Mouse (Mus musculus) kidney, postnatal 0 days (tissue): Measurements from ENCODE around the gene AL731706.1. TPM values are rescaled to one million over a fixed set of nuclear protein-coding genes. Genes with fewer than 3 reads are reported as not detected.

Source experiments
- ATAC-seq: fragments of 200-750 bp; cut with Nextera tagmentation; replicated peaks from 2 replicates; pipeline ENCODE4 v1.8.0; 2017; ENCODE audit warnings: low read depth, moderate number of reproducible peaks, moderate TSS enrichment, moderate library complexity; ENCODE audit not compliant: low FRiP score
- DNase-seq: peaks from one replicate; pipeline ENCODE4 v3.0.0-alpha.2; 2016; ENCODE audit warnings: low spot score
- H3K27ac ChIP-seq: fragments of 300-500 bp; sonication (generic); 2 replicates; pipeline ENCODE4 v1.5.1; 2014; ENCODE audit warnings: mild to moderate bottlenecking
- H3K27me3 ChIP-seq: fragments of 300-500 bp; sonication (generic); 2 replicates; pipeline ENCODE4 v1.6.1; 2014; ENCODE audit warnings: low read length, mixed read lengths; ENCODE audit not compliant: insufficient read depth
- H3K36me3 ChIP-seq: fragments of 300-500 bp; sonication (generic); 2 replicates; pipeline ENCODE4 v1.6.1; 2014; ENCODE audit warnings: low read length, mixed read lengths; ENCODE audit not compliant: insufficient read depth
- H3K4me1 ChIP-seq: fragments of 300-500 bp; sonication (generic); replicated peaks from 2 replicates; pipeline ENCODE4 v1.6.1; 2014; ENCODE audit warnings: antibody characterized with exemption, low read length, mixed read lengths; ENCODE audit not compliant: insufficient read depth
- H3K4me2 ChIP-seq: fragments of 300-500 bp; sonication (generic); 2 replicates; pipeline ENCODE4 v1.6.1; 2014; ENCODE audit warnings: mild to moderate bottlenecking, low read length, moderate library complexity, mixed read lengths
- H3K4me3 ChIP-seq: fragments of 300-500 bp; sonication (generic); replicated peaks from 2 replicates; pipeline ENCODE4 v1.5.1; 2014; ENCODE audit warnings: low read depth, low read length
- H3K9ac ChIP-seq: fragments of 300-500 bp; sonication (generic); 2 replicates; pipeline ENCODE4 v1.6.1; 2014; ENCODE audit warnings: low read depth, low read length
- H3K9me3 ChIP-seq: fragments of 300-500 bp; sonication (generic); replicated peaks from 2 replicates; pipeline ENCODE4 v1.6.1; 2016; ENCODE audit warnings: low read length, inconsistent platforms, mixed read lengths
- CTCF ChIP-seq: IDR thresholded peaks from 2 replicates; pipeline ENCODE4 v1.5.1; 2016; ENCODE audit warnings: antibody characterized with exemption, low read depth, mild to moderate bottlenecking, moderate library complexity
- WGBS: fragments of 180-500 bp; shearing (Covaris S2); extraction: QIAGEN DNeasy Blood & Tissue Kit; methylation state at CpG from one replicate; pipeline ENCODE4 v1.1.7; 2014; 5-methylcytosine and 5-hydroxymethylcytosine counted together
- polyA plus RNA-seq: library from polyadenylated mRNA; unstranded; fragments of >200 nt; fragmentation: Nextera tagmentation; extraction: Ambion mirVana; gene quantifications from 2 replicates; pipeline ENCODE4 v1.2.1, GENCODE M21; 2015

Gene AL731706.1
- polyA plus RNA-seq: 40.5 and 48.2 TPM in 2 replicates

DNA sequence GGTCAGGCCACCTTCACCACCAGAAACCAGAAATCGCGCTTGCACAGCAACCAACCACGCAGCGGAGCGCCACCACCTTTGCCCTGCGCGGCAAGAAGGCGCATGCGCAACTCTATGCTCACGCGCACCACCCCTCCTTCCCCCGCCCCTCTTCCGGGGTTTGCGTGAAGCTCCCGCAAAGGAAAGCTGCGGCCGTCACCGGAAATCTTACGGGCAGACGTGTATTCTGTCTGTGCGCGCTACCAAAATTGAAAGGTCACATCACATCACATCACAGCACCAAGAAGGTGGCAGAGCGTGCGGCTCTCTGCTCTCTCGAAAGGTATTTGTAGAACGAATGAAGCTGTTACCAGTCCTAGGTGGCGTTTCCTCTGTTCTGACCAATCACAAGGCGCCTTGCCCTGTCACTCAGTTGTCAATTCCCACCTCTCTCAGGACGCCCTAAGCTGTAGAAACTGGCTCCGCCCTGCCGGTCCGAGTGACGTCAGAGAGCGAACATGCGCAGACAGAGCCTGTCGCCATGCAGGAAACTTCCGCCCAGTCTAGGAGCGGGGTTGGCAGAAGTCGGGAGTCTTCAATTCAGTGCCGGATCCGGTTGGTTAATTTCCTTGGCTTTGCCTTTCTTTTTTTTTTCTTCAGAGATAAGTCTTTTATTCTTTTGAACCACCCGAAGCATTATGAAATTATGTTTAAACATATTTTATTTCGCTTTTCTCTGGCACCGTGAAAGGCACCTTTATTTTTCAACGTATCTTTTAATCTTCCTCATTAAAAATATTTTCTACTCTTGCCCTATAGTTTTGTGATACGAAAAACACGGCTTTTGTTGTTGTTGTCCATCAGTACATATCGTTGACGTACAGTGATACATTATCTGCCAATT is at the start of gene AL731706.1, which contains the start of the genes Slx4ip and Mkks:
Gene AL731706.1 (minus strand): TSS at position 322 of the 883 bp plus-strand sequence.
Gene Slx4ip (plus strand): TSS at position 151 of the 883 bp plus-strand sequence.
Gene Mkks (minus strand): TSS at position 322 of the 883 bp plus-strand sequence.
- TF ChIP-seq CTCF: 0 out of 2 replicates have a peak, but pooled peaks have one; percentile 1
- Histone ChIP-seq H3K27me3 (no peaks in the 10 kb centered on the region), H3K36me3 (no peaks in the 10 kb centered on the region), H3K4me3 (peak within 1 kb of the TSS; percentile 78), H3K27ac (peak within 1 kb of the TSS; percentile 94), H3K9ac (peak within 1 kb of the TSS; percentile 84), H3K4me1 (0 out of 2 replicates have a peak, but pooled peaks cover 3% of the 10 kb centered on the region), H3K4me2 (peak within 1 kb of the TSS; percentile 59), H3K9me3 (no peaks in the 10 kb centered on the region)
- peak; percentile 99 for ATAC-seq
- WGBS: under 1% methylated on average over 49 of the region's 49 CpGs
- peak; percentile 100 for DNase-seq

DNA sequence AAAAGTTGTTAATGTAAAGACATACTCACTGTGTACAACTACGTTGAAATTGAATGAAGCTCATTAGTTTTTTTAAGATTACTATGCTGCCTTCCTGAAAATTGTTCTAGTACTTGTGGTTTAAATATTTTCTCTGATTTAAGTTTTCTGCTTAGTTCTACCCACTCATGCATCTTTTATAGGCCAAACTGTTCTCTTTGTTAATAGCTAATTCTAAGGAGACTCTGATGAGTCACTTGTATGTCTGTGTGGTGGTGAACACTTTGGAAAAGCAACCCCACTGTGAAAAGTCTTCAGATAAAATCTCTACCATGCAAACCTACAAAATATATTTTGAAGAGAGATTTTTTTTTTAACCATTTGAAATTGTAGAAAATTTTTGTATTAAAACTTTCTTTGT is 47.1 kb upstream of the AL731706.1 start:
- WGBS: 84% methylated on average over 1 of the region's 1 CpGs
- Histone ChIP-seq H3K4me3 (no peak overlapping the region), H3K9me3 (no peaks in the 10 kb centered on the region), H3K36me3 (no peaks in the 10 kb centered on the region), H3K27ac (no peak overlapping the region), H3K9ac (no peak overlapping the region), H3K27me3 (no peaks in the 10 kb centered on the region), H3K4me2 (no peak overlapping the region), H3K4me1 (no peaks in the 10 kb centered on the region)
- ATAC-seq: no peak
- no peak for DNase-seq
- no peak for TF ChIP-seq CTCF

DNA sequence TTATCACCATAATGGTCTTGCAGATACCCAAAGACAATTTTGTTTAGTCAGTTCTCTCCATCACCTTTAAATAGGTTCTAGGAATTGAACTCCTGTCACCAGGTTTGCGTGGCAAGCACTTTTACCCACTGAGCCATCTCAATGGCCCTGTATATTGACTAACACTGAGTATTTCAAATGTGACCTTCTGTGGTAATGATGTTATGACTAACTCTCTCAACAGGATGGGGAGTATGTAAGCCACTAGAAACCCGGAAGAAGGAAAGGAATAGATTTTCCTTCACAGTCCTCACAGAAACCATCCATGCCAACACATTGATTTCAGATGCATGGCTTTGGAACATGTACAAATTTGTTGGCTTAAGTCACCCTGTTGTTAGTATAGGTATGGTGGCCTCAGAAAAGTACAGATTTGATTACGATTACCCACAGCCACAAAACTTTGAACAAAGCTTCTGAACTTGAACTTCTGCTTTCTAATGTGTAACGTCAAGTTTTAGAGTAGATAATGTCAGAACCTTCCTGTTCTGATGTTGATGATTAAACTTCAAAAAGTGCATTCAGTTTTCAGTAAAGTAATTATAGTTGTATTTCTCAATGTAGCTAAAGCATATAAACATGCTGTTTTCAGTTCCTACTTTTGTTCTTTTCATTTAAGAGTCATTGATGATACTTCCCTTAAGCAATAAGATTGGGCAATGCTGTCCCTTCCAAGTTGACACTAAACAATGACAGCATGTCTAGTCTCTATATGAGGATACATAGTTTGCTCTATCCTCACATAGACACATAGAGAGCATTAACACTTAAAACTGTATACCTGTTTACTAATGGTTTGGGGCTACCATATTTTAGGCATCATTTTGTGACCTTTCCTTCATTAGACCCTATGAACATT is 45.5 kb upstream of the AL731706.1 start:
- Histone ChIP-seq H3K9me3 (no peaks in the 10 kb centered on the region), H3K4me2 (no peak overlapping the region), H3K27ac (no peak overlapping the region), H3K36me3 (no peaks in the 10 kb centered on the region), H3K9ac (no peak overlapping the region), H3K4me1 (no peaks in the 10 kb centered on the region), H3K4me3 (no peak overlapping the region), H3K27me3 (no peaks in the 10 kb centered on the region)
- no peak for TF ChIP-seq CTCF
- no peak for DNase-seq
- no peak for ATAC-seq
- WGBS: 84% methylated on average over 4 of the region's 4 CpGs

DNA sequence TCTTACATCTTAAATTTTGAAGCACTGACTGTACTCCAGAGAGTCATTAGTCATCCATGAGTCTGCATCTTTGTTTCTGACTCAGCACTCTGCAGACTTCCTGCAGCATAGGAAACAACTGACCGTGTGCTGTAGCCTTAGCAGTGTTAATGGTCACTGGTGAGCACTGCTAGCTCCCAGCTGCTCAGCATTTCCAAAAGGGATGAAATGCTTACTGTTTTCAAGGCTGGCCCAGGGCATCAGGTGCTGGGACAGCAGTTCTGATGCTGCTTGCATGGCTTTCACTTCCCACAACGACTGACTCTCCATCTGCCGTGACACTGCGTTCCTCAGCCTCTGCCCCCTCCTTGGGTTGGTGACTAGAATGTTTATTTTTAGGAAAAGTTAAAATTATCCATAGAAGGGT is 29.8 kb upstream of the AL731706.1 start:
- DNase-seq (peak; percentile 27), ATAC-seq (peak; percentile 63; the same call in 1 of the 2 replicates)
- Histone ChIP-seq H3K4me3 (no peak overlapping the region), H3K4me2 (no peak overlapping the region), H3K4me1 (no peaks in the 10 kb centered on the region), H3K9me3 (no peaks in the 10 kb centered on the region), H3K27ac (no peak overlapping the region), H3K36me3 (no peaks in the 10 kb centered on the region), H3K9ac (no peak overlapping the region), H3K27me3 (no peaks in the 10 kb centered on the region)
- no peak for TF ChIP-seq CTCF
- WGBS: 57% methylated on average over 4 of the region's 4 CpGs

DNA sequence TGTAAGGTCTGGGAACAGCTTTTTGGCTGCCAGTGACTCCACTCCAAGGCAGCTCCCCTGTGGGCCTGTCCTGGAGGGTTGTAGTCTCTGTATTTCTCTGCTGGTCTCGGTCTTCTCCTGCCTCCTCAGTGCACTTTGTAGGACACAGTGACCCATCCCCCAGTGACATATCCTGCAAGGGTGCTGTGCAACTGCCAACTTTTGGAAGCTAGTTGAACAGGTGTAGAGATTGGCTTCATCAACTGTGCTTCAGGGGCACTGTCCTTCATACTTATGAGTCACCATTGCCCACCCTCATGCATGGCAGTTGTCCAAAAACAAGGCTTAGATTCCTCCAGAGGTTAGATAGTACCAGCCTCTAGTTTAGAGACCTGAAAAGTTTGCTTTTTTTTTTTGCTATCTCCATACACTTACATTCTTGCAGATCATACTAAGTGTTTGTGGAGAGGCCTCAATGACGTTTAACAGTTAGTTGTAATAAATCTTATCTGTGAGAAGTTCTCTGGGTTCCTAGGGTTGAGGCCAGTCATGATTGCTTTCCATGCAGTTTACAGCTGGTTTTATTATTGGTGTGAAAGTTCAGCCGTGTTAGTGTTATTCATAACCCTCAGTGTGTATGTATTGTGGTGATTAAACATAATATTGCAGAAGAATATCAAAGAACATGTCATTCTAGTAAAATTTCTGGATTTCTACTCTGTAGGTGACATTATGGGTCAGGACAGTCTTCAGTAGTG is 29.2 kb upstream of the AL731706.1 start:
- H3K27ac ChIP-seq: no peak overlapping the region

More for the DNA sequence above, 29.2 kb upstream of the AL731706.1 start:
- Histone ChIP-seq H3K9me3 (no peaks in the 10 kb centered on the region), H3K36me3 (no peaks in the 10 kb centered on the region), H3K4me3 (no peak overlapping the region), H3K27me3 (no peaks in the 10 kb centered on the region), H3K4me1 (no peaks in the 10 kb centered on the region), H3K9ac (no peak overlapping the region), H3K4me2 (no peak overlapping the region)
- DNase-seq (no peak), ATAC-seq (no peak)
- no peak for TF ChIP-seq CTCF
- WGBS: 52% methylated on average over 3 of the region's 3 CpGs
